Comparison of ENCODE assay signal across 23 mouse cellular contexts in genomic region chr10:105464378-105464777, GRCm38 (mm10).
A peak's percentile ranks its signal among the peaks of the same experiment; 100 is the strongest.
DNase-seq lines count a peak whose midpoint lies in the region; ATAC-seq and TF ChIP-seq lines count a peak whose summit lies in the region.
"Had no signal": no experiment of that assay in that cellular context is flagged by ENCODE, and none has a peak within 500 bp of the region (broad histone marks: within the 10 kb centered on the region; RNA-seq: fewer than 3 reads in every experiment).

No protein-coding gene starts in this region.

- no peak overlapping the region for H3K27ac ChIP-seq in forebrain, embryonic 13.5 days
- no peak overlapping the region for H3K27ac ChIP-seq in forebrain, embryonic 16.5 days (ENCODE audit: low read length)
- no peak overlapping the region for H3K27ac ChIP-seq in hindbrain, embryonic 14.5 days
- no peak overlapping the region for H3K27ac ChIP-seq in hindbrain, postnatal 0 days
- no peak overlapping the region for H3K27ac ChIP-seq in midbrain, embryonic 12.5 days (replicated peaks)
- no peak overlapping the region for H3K27ac ChIP-seq in midbrain, embryonic 13.5 days
- no peak overlapping the region for H3K27ac ChIP-seq in limb, embryonic 10.5 days
- H3K27ac ChIP-seq: heart, adult 2 months; heart, embryonic 15.5 days; intestine, embryonic 15.5 days had no signal

- peak; percentile 32 for DNase-seq in hindbrain, embryonic 14.5 days (ENCODE audit: low spot score)
- DNase-seq in hindbrain, postnatal 0 days (ENCODE audit: low spot score), result no peak
- DNase-seq in retina, embryonic 14.5 days (ENCODE audit: low spot score), result peak; percentile 46
- no peak for DNase-seq in limb, embryonic 10.5 days (ENCODE audit: low spot score)
- DNase-seq: adrenal gland, postnatal 14 days; cerebellum, adult 18-20 months; cerebellum, adult 9-11 months; cerebellum, postnatal 36 days; forebrain, postnatal 0 days; gastrocnemius, postnatal 14 days; heart, adult 2 months; heart, postnatal 14 days; kidney, adult 18-20 months had no signal

- no peak overlapping the region for H3K4me3 ChIP-seq in forebrain, embryonic 13.5 days
- H3K4me3 ChIP-seq in forebrain, embryonic 16.5 days (replicated peaks; ENCODE audit: low read length), result no peak overlapping the region
- no peak overlapping the region for H3K4me3 ChIP-seq in hindbrain, embryonic 14.5 days (replicated peaks; ENCODE audit: low read length)
- no peak overlapping the region for H3K4me3 ChIP-seq in hindbrain, postnatal 0 days (ENCODE audit: low read length)
- no peak overlapping the region for H3K4me3 ChIP-seq in midbrain, embryonic 12.5 days
- no peak overlapping the region for H3K4me3 ChIP-seq in midbrain, embryonic 13.5 days (replicated peaks)
- H3K4me3 ChIP-seq in limb, embryonic 10.5 days, result no peak overlapping the region
- H3K4me3 ChIP-seq: heart, adult 2 months; heart, embryonic 15.5 days; intestine, embryonic 15.5 days had no signal

- 51% methylated on average over 4 of the region's 4 CpGs for WGBS in forebrain, embryonic 13.5 days
- WGBS in forebrain, embryonic 16.5 days, result 42% methylated on average over 4 of the region's 4 CpGs
- WGBS in hindbrain, embryonic 14.5 days, result 61% methylated on average over 4 of the region's 4 CpGs
- 63% methylated on average over 4 of the region's 4 CpGs for WGBS in hindbrain, postnatal 0 days
- 78% methylated on average over 4 of the region's 4 CpGs for WGBS in midbrain, embryonic 12.5 days
- 72% methylated on average over 4 of the region's 4 CpGs for WGBS in midbrain, embryonic 13.5 days
- 91% methylated on average over 4 of the region's 4 CpGs for WGBS in limb, embryonic 10.5 days

- no peak for TF ChIP-seq CTCF in hindbrain, postnatal 0 days (IDR thresholded peaks at IDR 0.05; ENCODE audit: low read depth)

- H3K9me3 ChIP-seq in forebrain, embryonic 13.5 days (replicated peaks), result no peaks in the 10 kb centered on the region
- no peaks in the 10 kb centered on the region for H3K9me3 ChIP-seq in forebrain, embryonic 16.5 days (ENCODE audit: control insufficient read depth, low read length)
- no peaks in the 10 kb centered on the region for H3K9me3 ChIP-seq in hindbrain, embryonic 14.5 days (ENCODE audit: control insufficient read depth, low read length)
- H3K9me3 ChIP-seq in hindbrain, postnatal 0 days (ENCODE audit: low read length), result no peaks in the 10 kb centered on the region
- no peaks in the 10 kb centered on the region for H3K9me3 ChIP-seq in midbrain, embryonic 12.5 days
- no peaks in the 10 kb centered on the region for H3K9me3 ChIP-seq in midbrain, embryonic 13.5 days
- H3K9me3 ChIP-seq in limb, embryonic 10.5 days (replicated peaks), result no peaks in the 10 kb centered on the region
- H3K9me3 ChIP-seq: heart, embryonic 15.5 days; intestine, embryonic 15.5 days had no signal

- no peaks in the 10 kb centered on the region for H3K4me1 ChIP-seq in forebrain, embryonic 13.5 days
- H3K4me1 ChIP-seq in forebrain, embryonic 16.5 days (replicated peaks; ENCODE audit: control insufficient read depth, insufficient read depth, low read length), result no peaks in the 10 kb centered on the region
- H3K4me1 ChIP-seq in hindbrain, embryonic 14.5 days (replicated peaks; ENCODE audit: control insufficient read depth, insufficient read depth, low read length), result no peaks in the 10 kb centered on the region
- no peaks in the 10 kb centered on the region for H3K4me1 ChIP-seq in hindbrain, postnatal 0 days (ENCODE audit: insufficient read depth, low read length)
- H3K4me1 ChIP-seq in midbrain, embryonic 12.5 days, result no peaks in the 10 kb centered on the region
- H3K4me1 ChIP-seq in midbrain, embryonic 13.5 days (replicated peaks), result no peaks in the 10 kb centered on the region
- H3K4me1 ChIP-seq in limb, embryonic 10.5 days, result no peaks in the 10 kb centered on the region
- H3K4me1 ChIP-seq: heart, embryonic 15.5 days; intestine, embryonic 15.5 days had no signal

- H3K4me2 ChIP-seq in forebrain, embryonic 13.5 days, result no peak overlapping the region
- no peak overlapping the region for H3K4me2 ChIP-seq in forebrain, embryonic 16.5 days (ENCODE audit: low read length)
- no peak overlapping the region for H3K4me2 ChIP-seq in hindbrain, embryonic 14.5 days (replicated peaks)
- no peak overlapping the region for H3K4me2 ChIP-seq in hindbrain, postnatal 0 days (ENCODE audit: low read depth, low read length)
- H3K4me2 ChIP-seq in midbrain, embryonic 12.5 days (replicated peaks), result no peak overlapping the region
- no peak overlapping the region for H3K4me2 ChIP-seq in midbrain, embryonic 13.5 days (replicated peaks)
- H3K4me2 ChIP-seq: heart, embryonic 11.5 days; heart, embryonic 15.5 days; intestine, embryonic 15.5 days had no signal

- H3K27me3 ChIP-seq in forebrain, embryonic 13.5 days, result no peaks in the 10 kb centered on the region
- no peaks in the 10 kb centered on the region for H3K27me3 ChIP-seq in forebrain, embryonic 16.5 days (replicated peaks; ENCODE audit: control insufficient read depth, insufficient read depth, low read length)
- no peaks in the 10 kb centered on the region for H3K27me3 ChIP-seq in hindbrain, embryonic 14.5 days (ENCODE audit: control insufficient read depth, insufficient read depth, low read length)
- no peaks in the 10 kb centered on the region for H3K27me3 ChIP-seq in hindbrain, postnatal 0 days (ENCODE audit: insufficient read depth, low read length)
- no peaks in the 10 kb centered on the region for H3K27me3 ChIP-seq in midbrain, embryonic 12.5 days
- H3K27me3 ChIP-seq in midbrain, embryonic 13.5 days, result no peaks in the 10 kb centered on the region
- no peaks in the 10 kb centered on the region for H3K27me3 ChIP-seq in limb, embryonic 10.5 days (ENCODE audit: low read depth, poor library complexity, severe bottlenecking)
- H3K27me3 ChIP-seq: CH12.LX; heart, embryonic 15.5 days; intestine, embryonic 15.5 days; Patski had no signal

- H3K36me3 ChIP-seq in forebrain, embryonic 13.5 days (ENCODE audit: poor library complexity, severe bottlenecking), result no peaks in the 10 kb centered on the region
- no peaks in the 10 kb centered on the region for H3K36me3 ChIP-seq in forebrain, embryonic 16.5 days (ENCODE audit: control insufficient read depth, insufficient read depth)
- H3K36me3 ChIP-seq in hindbrain, embryonic 14.5 days (replicated peaks; ENCODE audit: control insufficient read depth, insufficient read depth), result no peaks in the 10 kb centered on the region
- no peaks in the 10 kb centered on the region for H3K36me3 ChIP-seq in hindbrain, postnatal 0 days (ENCODE audit: insufficient read depth, low read length)
- no peaks in the 10 kb centered on the region for H3K36me3 ChIP-seq in midbrain, embryonic 12.5 days
- no peaks in the 10 kb centered on the region for H3K36me3 ChIP-seq in midbrain, embryonic 13.5 days
- H3K36me3 ChIP-seq in limb, embryonic 10.5 days, result no peaks in the 10 kb centered on the region
- H3K36me3 ChIP-seq: heart, embryonic 15.5 days; intestine, embryonic 15.5 days had no signal

- peak; percentile 16; the same call in 1 of the 2 replicates for ATAC-seq in forebrain, embryonic 13.5 days
- no peak for ATAC-seq in forebrain, embryonic 16.5 days
- ATAC-seq in hindbrain, embryonic 14.5 days (ENCODE audit: low FRiP score), result peak; percentile 34; the same call in 1 of the 2 replicates
- no peak for ATAC-seq in hindbrain, postnatal 0 days
- 0 out of 2 replicates have a peak, but pooled peaks have one; percentile 23 for ATAC-seq in midbrain, embryonic 12.5 days (ENCODE audit: low FRiP score, low read depth)
- ATAC-seq in midbrain, embryonic 13.5 days, result no peak
- ATAC-seq: activated CD4-positive, CD25-positive, alpha-beta regulatory T cell, adult 4 months; forebrain, postnatal 0 days; intestine, embryonic 15.5 days; Patski had no signal

- H3K9ac ChIP-seq in forebrain, embryonic 13.5 days, result no peak overlapping the region
- no peak overlapping the region for H3K9ac ChIP-seq in forebrain, embryonic 16.5 days (replicated peaks; ENCODE audit: low read depth, low read length)
- H3K9ac ChIP-seq in hindbrain, embryonic 14.5 days, result no peak overlapping the region
- no peak overlapping the region for H3K9ac ChIP-seq in hindbrain, postnatal 0 days (replicated peaks; ENCODE audit: low read length)
- H3K9ac ChIP-seq in midbrain, embryonic 12.5 days (replicated peaks), result no peak overlapping the region
- H3K9ac ChIP-seq in midbrain, embryonic 13.5 days (replicated peaks), result no peak overlapping the region
- H3K9ac ChIP-seq: forebrain, postnatal 0 days; heart, embryonic 15.5 days; intestine, embryonic 15.5 days had no signal

Comparison
In these comparisons a context has a peak if more than half of its experiments do, and no peak if none do; other contexts are left out.
1. ATAC-seq: peak in forebrain, embryonic 13.5 days (single experiment), hindbrain, embryonic 14.5 days (single experiment) and midbrain, embryonic 12.5 days (single experiment); none in forebrain, embryonic 16.5 days (single experiment), hindbrain, postnatal 0 days (single experiment) and midbrain, embryonic 13.5 days (single experiment).
2. DNase-seq: peak in hindbrain, embryonic 14.5 days (single experiment) and retina, embryonic 14.5 days (single experiment); none in hindbrain, postnatal 0 days (single experiment) and limb, embryonic 10.5 days (single experiment).